ENCODE assay signal across 9 mouse cellular contexts in genomic region chr2:35255462-35255861, GRCm38 (mm10). TPM values are rescaled to one million over a fixed set of nuclear protein-coding genes. Genes with fewer than 3 reads are reported as not detected.
DNase-seq lines count a peak whose midpoint lies in the region; ATAC-seq and TF ChIP-seq lines count a peak whose summit lies in the region.
"Had no signal": no experiment of that assay in that cellular context is flagged by ENCODE, and none has a peak within 500 bp of the region (broad histone marks: within the 10 kb centered on the region; RNA-seq: fewer than 3 reads in every experiment).

No protein-coding gene starts in this region.

- H3K4me2 ChIP-seq in intestine, embryonic 14.5 days (ENCODE audit: low read length): peak overlapping the region; percentile 62
- no peak overlapping the region for H3K4me2 ChIP-seq in intestine, embryonic 16.5 days (ENCODE audit: low read depth, low read length)
- peak overlapping the region; percentile 93; the same call in 1 of the 2 replicates for H3K4me2 ChIP-seq in forebrain, embryonic 14.5 days (ENCODE audit: low read length)

- peak overlapping the region; percentile 47; the same call in 1 of the 2 replicates for H3K9ac ChIP-seq in intestine, embryonic 14.5 days (ENCODE audit: low read length)
- H3K9ac ChIP-seq in intestine, embryonic 16.5 days (ENCODE audit: low read depth, low read length): no peak overlapping the region
- H3K9ac ChIP-seq in forebrain, embryonic 14.5 days (ENCODE audit: low read length): peak overlapping the region; percentile 71; the same call in 1 of the 2 replicates

- H3K27ac ChIP-seq in intestine, embryonic 14.5 days (ENCODE audit: low read depth): no peak overlapping the region
- H3K27ac ChIP-seq in intestine, embryonic 16.5 days (ENCODE audit: low read length): no peak overlapping the region
- no peak overlapping the region for H3K27ac ChIP-seq in embryonic facial prominence, embryonic 10.5 days (replicated peaks)
- no peak overlapping the region for H3K27ac ChIP-seq in forebrain, embryonic 14.5 days (ENCODE audit: low read depth, low read length)
- H3K27ac ChIP-seq in macrophage: 0 out of 2 replicates have a peak overlapping the region, but pooled peaks have one; percentile 44
- no peak overlapping the region for H3K27ac ChIP-seq in thymus, adult 2 months (ENCODE audit: control insufficient read depth, insufficient read depth, low read length)

- no peaks in the 10 kb centered on the region for H3K9me3 ChIP-seq in intestine, embryonic 14.5 days (ENCODE audit: control insufficient read depth, low read length)
- no peaks in the 10 kb centered on the region for H3K9me3 ChIP-seq in intestine, embryonic 16.5 days (ENCODE audit: control insufficient read depth, low read length)
- no peaks in the 10 kb centered on the region for H3K9me3 ChIP-seq in embryonic facial prominence, embryonic 10.5 days
- no peaks in the 10 kb centered on the region for H3K9me3 ChIP-seq in forebrain, embryonic 14.5 days (replicated peaks; ENCODE audit: control insufficient read depth, low read length)

- TF ChIP-seq CTCF in thymus, adult 2 months (IDR thresholded peaks at IDR 0.05; ENCODE audit: borderline replicate concordance, control insufficient read depth, extremely low read depth, insufficient read depth, low read length, poor library complexity): no peak

- TF ChIP-seq POLR2A in thymus, adult 2 months (IDR thresholded peaks at IDR 0.05; ENCODE audit: control insufficient read depth, extremely low read depth, insufficient read depth, low read length, poor library complexity): no peak

- H3K4me1 ChIP-seq in intestine, embryonic 14.5 days (replicated peaks; ENCODE audit: control insufficient read depth, insufficient read depth, low read length): peaks cover 44% of the 10 kb centered on the region
- H3K4me1 ChIP-seq in intestine, embryonic 16.5 days (ENCODE audit: control insufficient read depth, insufficient read depth, low read length): peaks cover 29% of the 10 kb centered on the region
- H3K4me1 ChIP-seq in embryonic facial prominence, embryonic 10.5 days: peaks cover 33% of the 10 kb centered on the region
- peaks cover 6% of the 10 kb centered on the region; the same call in 1 of the 2 replicates for H3K4me1 ChIP-seq in forebrain, embryonic 14.5 days (ENCODE audit: control insufficient read depth, insufficient read depth, low read length)
- H3K4me1 ChIP-seq in thymus, adult 2 months (replicated peaks; ENCODE audit: control insufficient read depth, insufficient read depth, low read length): peaks cover 38% of the 10 kb centered on the region

- H3K27me3 ChIP-seq in intestine, embryonic 14.5 days (replicated peaks; ENCODE audit: control insufficient read depth, insufficient read depth, low read length): no peaks in the 10 kb centered on the region
- H3K27me3 ChIP-seq in intestine, embryonic 16.5 days (replicated peaks; ENCODE audit: control insufficient read depth, insufficient read depth, low read length): no peaks in the 10 kb centered on the region
- peaks cover 54% of the 10 kb centered on the region for H3K27me3 ChIP-seq in embryonic facial prominence, embryonic 10.5 days (replicated peaks; ENCODE audit: low read depth, poor library complexity, severe bottlenecking)
- H3K27me3 ChIP-seq in forebrain, embryonic 14.5 days (replicated peaks; ENCODE audit: control insufficient read depth, insufficient read depth, low read length): peaks cover 17% of the 10 kb centered on the region; the same call in 1 of the 2 replicates
- H3K27me3 ChIP-seq in thymus, adult 2 months (ENCODE audit: control insufficient read depth, insufficient read depth, low read length): no peaks in the 10 kb centered on the region

- peaks cover 43% of the 10 kb centered on the region for H3K79me2 ChIP-seq in macrophage (ENCODE audit: inconsistent target)

- 68% methylated on average over 7 of the region's 7 CpGs for WGBS in intestine, embryonic 14.5 days
- WGBS in intestine, embryonic 16.5 days: 60% methylated on average over 7 of the region's 7 CpGs
- WGBS in embryonic facial prominence, embryonic 10.5 days: 72% methylated on average over 7 of the region's 7 CpGs
- 75% methylated on average over 7 of the region's 7 CpGs for WGBS in forebrain, embryonic 14.5 days
- WGBS in macrophage (ENCODE audit: missing documents): 90% methylated on average over 7 of the region's 7 CpGs
- 88% methylated on average over 7 of the region's 7 CpGs for WGBS in thymus, adult 2 months

- 0 out of 2 replicates have a peak overlapping the region, but pooled peaks have one; percentile 52 for H3K4me3 ChIP-seq in intestine, embryonic 14.5 days (ENCODE audit: low read depth, low read length)
- no peak overlapping the region; the same call in 1 of the 2 replicates for H3K4me3 ChIP-seq in intestine, embryonic 16.5 days (ENCODE audit: low read length)
- H3K4me3 ChIP-seq in embryonic facial prominence, embryonic 10.5 days: peak overlapping the region; percentile 67
- no peak overlapping the region for H3K4me3 ChIP-seq in forebrain, embryonic 14.5 days (ENCODE audit: low read depth, low read length)
- no peak overlapping the region for H3K4me3 ChIP-seq in macrophage (ENCODE audit: inconsistent target)
- H3K4me3 ChIP-seq in thymus, adult 2 months (ENCODE audit: control insufficient read depth, insufficient read depth, low read length): no peak overlapping the region

- no peaks in the 10 kb centered on the region for H3K36me3 ChIP-seq in intestine, embryonic 14.5 days (ENCODE audit: control insufficient read depth, insufficient read depth, low read length)
- no peaks in the 10 kb centered on the region for H3K36me3 ChIP-seq in intestine, embryonic 16.5 days (ENCODE audit: control insufficient read depth, insufficient read depth, low read length)
- no peaks in the 10 kb centered on the region for H3K36me3 ChIP-seq in embryonic facial prominence, embryonic 10.5 days (replicated peaks)
- H3K36me3 ChIP-seq in forebrain, embryonic 14.5 days (ENCODE audit: control insufficient read depth, insufficient read depth, low read length): no peaks in the 10 kb centered on the region
- H3K36me3 ChIP-seq in macrophage (ENCODE audit: inconsistent target): no peaks in the 10 kb centered on the region
- H3K36me3 ChIP-seq in thymus, adult 2 months (ENCODE audit: control insufficient read depth, insufficient read depth, low read length): no peaks in the 10 kb centered on the region

- DNase-seq in intestine, embryonic 14.5 days (ENCODE audit: low spot score): no peak
- no peak for DNase-seq in embryonic facial prominence, embryonic 10.5 days (ENCODE audit: low spot score)
- no peak for DNase-seq in forebrain, embryonic 14.5 days (ENCODE audit: low spot score)
- DNase-seq in adrenal gland, postnatal 14 days: no peak
- DNase-seq in embryo, embryonic 10 days (ENCODE audit: low spot score): no peak
- DNase-seq in thymus, adult 2 months: no peak
- DNase-seq: cerebellum, adult 8-10 months had no signal

- ATAC-seq in intestine, embryonic 14.5 days (replicated peaks; ENCODE audit: low FRiP score, low TSS enrichment, low read depth): no peak
- no peak for ATAC-seq in intestine, embryonic 16.5 days
- ATAC-seq in forebrain, embryonic 14.5 days: no peak

RNA-seq across cellular contexts. Expression of gene Gsn, which starts 0.7 kb away (rescaled TPM):
- 190 and 194 TPM in 2 replicates for polyA plus RNA-seq in intestine, embryonic 14.5 days (2014; fragmentation: Nextera tagmentation; extraction: Ambion mirVana)
- polyA plus RNA-seq in intestine, embryonic 16.5 days (2015; fragmentation: Nextera tagmentation; extraction: Ambion mirVana): 177 TPM in 2 replicates
- polyA plus RNA-seq in embryonic facial prominence, embryonic 10.5 days (2016; fragmentation: Nextera tagmentation; extraction: Ambion mirVana): 13.6 and 18.9 TPM in 2 replicates
- polyA plus RNA-seq in forebrain, embryonic 14.5 days (2014; fragmentation: Nextera tagmentation; extraction: Ambion mirVana): 22.5 and 25.0 TPM in 2 replicates
- total RNA-seq in macrophage (2018; cell fraction: chromatin; rRNA removed): 10 to 100 TPM in 23 of 26 experiments, 1 to 10 TPM in 3; 8.4 to 93.6 (median 29.9) TPM
- total RNA-seq in macrophage (2018; cell fraction: cytosol; rRNA removed): 100 to 1,000 TPM in 25 of 26 experiments, 10 to 100 TPM in 1; 99.7 to 189 (median 139) TPM
- 100 to 1,000 TPM in 3 of 26 experiments, 10 to 100 TPM in 23; 39.9 to 143 (median 74.4) TPM for total RNA-seq in macrophage (2018; cell fraction: nucleus; rRNA removed)
- 134 to 277 TPM (median 181 TPM) in 3 replicates for polyA plus RNA-seq in macrophage (2018)
- total RNA-seq in adrenal gland, postnatal 14 days (2021): 179 and 208 TPM in 2 replicates
- polyA plus RNA-seq in thymus, adult 2 months (2012; rRNA removed): 393 and 535 TPM in 2 replicates

RNA-seq across cellular contexts. Expression of gene Rab14, which starts 54.5 kb away (rescaled TPM):
- 258 and 299 TPM in 2 replicates for polyA plus RNA-seq in intestine, embryonic 14.5 days (2014; fragmentation: Nextera tagmentation; extraction: Ambion mirVana)
- polyA plus RNA-seq in intestine, embryonic 16.5 days (2015; fragmentation: Nextera tagmentation; extraction: Ambion mirVana): 343 and 359 TPM in 2 replicates
- 239 and 259 TPM in 2 replicates for polyA plus RNA-seq in embryonic facial prominence, embryonic 10.5 days (2016; fragmentation: Nextera tagmentation; extraction: Ambion mirVana)
- polyA plus RNA-seq in forebrain, embryonic 14.5 days (2014; fragmentation: Nextera tagmentation; extraction: Ambion mirVana): 349 and 383 TPM in 2 replicates
- total RNA-seq in macrophage (2018; cell fraction: chromatin; rRNA removed): 100 to 1,000 TPM; 243 to 608 (median 477) TPM
- total RNA-seq in macrophage (2018; cell fraction: cytosol; rRNA removed): 100 to 1,000 TPM; 166 to 246 (median 212) TPM
- total RNA-seq in macrophage (2018; cell fraction: nucleus; rRNA removed): 100 to 1,000 TPM; 214 to 458 (median 297) TPM
- 185 to 231 TPM (median 186 TPM) in 3 replicates for polyA plus RNA-seq in macrophage (2018)
- 184 and 199 TPM in 2 replicates for total RNA-seq in adrenal gland, postnatal 14 days (2021)
- polyA plus RNA-seq in thymus, adult 2 months (2012; rRNA removed): 84.2 and 136 TPM in 2 replicates

Comparison
In these comparisons a context has a peak if more than half of its experiments do, and no peak if none do; other contexts are left out.
1. H3K4me3 ChIP-seq: peak in intestine, embryonic 14.5 days (single experiment) and embryonic facial prominence, embryonic 10.5 days (single experiment); none in intestine, embryonic 16.5 days (single experiment), forebrain, embryonic 14.5 days (single experiment), macrophage (single experiment) and thymus, adult 2 months (single experiment).